Mouse (Mus musculus): Measurements from ENCODE around the gene E130208F15Rik.

E130208F15Rik gene

DNA sequence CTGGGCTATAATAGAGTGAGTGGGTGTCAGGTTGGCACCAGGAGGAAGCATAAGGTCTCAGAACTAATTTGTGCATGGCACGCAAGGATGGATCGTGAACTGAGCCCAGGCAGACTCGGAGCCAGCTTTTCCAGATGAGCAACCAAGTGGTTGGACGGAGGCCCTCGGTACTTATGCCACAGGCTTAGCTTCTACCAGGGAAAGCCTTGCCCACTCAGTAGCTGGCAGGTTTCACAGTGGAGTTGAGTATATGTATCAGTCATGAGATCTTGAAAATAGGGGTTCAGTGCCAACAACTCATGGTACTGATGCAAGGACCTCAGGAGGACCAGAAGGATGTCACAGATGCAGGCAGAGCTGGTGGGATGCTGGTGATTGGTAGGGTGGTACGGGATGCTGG is 14.1 kb downstream of the E130208F15Rik start:
- DNase-seq (ENCODE audit: low spot score) = no peak

- peak; percentile 80 for DNase-seq (ENCODE audit: low spot score)
These were observed 14.8 kb downstream of the E130208F15Rik start for GRCm38 (mm10) chr7:30336384-30336783.

GRCm38 (mm10) chr7:30339432-30340109 is 18.0 kb downstream of the E130208F15Rik start:
- DNase-seq (ENCODE audit: low spot score) = no peak

DNA sequence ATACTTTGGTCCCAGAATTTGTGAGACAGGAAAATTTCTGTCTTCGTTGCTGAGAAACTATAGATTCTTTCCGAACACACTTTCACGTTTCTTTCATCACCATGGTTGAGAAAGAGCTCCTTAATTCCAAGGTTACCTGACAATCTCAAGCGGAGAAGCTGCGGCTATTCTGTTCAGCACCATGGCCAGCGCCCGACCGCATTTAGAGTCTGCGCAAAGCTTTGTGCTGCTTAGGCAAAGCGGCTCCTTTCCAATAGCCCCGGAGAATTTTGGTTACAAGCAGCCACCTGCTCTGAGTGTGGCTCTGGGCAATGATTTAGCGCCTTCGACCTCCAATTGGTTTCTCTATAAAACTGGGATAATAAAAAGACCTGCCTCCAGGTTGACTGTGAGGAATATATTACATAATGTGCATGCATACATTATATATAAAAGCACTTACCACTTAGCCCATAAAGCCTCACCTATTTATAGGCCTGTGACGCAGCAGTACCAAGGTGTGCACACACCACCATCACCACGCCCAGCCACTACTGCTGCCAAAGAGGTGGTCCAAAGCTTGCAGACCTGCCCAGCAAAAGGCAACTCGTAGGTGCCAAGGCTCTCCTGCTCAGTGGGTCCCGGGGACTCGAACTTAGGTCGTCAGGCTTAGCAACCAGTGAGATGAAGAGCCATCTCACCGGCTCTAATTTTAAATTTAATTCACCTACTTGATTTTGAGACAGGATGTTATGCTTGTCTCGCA is 25.3 kb downstream of the E130208F15Rik start:
- peak; percentile 34 for DNase-seq (ENCODE audit: low spot score)

- peak; percentile 17 for DNase-seq (ENCODE audit: low spot score)
These were observed 26.3 kb downstream of the E130208F15Rik start for GRCm38 (mm10) chr7:30347828-30348227.

DNA sequence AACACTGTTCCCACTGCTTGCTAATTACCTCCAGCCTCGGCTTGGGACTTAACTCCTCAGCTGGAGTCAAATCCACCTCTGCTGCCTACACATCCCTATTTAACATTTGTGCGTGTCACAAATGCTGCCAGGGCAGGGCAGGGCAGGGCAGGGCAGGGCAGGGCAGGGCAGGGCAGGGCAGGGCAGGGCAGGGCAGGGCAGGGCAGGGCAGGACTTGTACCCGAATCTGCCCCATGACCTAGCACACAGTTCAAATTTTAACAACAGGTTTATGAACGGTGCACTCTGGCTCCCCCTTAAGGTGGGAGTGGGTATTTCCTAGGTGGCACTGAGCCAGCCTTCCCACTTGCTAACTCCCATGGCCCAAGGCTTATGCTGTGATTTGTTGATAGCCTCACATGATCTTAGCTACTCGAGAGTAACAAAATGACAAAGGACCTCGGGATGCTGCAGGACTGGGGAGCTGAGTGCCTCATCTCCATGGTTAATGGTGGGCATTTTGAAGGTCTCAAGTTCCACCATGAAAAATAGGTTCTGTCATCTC is 31.8 kb downstream of the E130208F15Rik start:
- DNase-seq (ENCODE audit: low spot score) = peak; percentile 58

DNA sequence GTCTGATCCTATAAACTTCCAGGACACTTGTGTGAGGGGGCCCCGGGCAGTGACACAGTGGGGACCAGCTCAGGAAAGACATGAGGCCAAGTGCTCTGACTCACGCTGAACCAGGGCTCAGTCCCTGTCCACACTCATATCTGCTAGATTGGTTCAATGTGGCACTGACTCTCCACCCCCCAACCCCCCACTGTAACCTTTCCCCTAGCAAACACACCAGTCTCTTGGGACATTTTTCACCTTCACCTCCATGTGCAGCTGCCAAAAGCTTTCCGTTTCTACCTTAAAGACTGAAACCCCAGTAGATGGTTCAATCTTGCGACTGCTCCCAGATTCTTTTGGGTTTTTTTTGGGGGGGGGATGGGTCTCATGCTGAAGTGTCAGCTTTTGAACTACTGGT is 32.5 kb downstream of the E130208F15Rik start:
- DNase-seq (ENCODE audit: low spot score) = no peak

DNA sequence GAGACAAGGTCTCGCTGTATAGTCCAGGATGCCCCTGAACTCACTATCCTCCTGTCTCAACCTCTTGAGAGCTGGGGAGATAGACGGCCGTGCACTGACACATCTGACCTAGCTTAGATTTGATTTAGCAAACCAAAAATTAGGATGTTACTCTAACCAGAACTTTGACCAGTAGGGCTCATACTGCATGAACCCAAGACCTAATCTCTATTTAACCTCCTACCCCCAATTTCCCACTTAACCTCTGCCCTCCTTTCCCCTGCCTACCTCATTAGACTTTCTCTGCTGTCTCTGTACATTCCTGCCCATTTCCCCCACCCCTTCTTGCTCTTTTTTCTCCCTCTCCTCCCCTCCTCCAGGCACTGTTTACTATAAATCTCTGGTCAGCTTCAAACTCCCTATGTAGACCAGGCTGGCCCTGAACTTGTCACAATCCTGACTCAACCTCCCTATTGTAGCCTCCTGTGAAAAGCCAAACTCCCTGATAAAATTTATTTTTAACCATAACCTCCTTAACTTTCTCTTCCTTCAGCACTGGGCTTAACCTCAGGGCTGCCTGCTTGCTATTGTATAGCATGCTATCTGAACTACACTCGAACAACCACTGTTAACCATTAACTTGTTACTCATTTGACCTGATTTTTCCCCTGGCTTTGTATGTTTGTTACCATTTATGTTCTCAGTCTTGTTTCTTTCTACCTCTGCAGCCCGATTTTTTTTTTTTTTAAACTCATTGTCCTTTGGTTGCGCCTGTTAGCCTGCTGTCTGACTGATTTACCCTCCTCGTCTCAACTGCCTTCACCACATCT is 37.0 kb downstream of the E130208F15Rik start:
- DNase-seq (ENCODE audit: low spot score) = no peak

DNA sequence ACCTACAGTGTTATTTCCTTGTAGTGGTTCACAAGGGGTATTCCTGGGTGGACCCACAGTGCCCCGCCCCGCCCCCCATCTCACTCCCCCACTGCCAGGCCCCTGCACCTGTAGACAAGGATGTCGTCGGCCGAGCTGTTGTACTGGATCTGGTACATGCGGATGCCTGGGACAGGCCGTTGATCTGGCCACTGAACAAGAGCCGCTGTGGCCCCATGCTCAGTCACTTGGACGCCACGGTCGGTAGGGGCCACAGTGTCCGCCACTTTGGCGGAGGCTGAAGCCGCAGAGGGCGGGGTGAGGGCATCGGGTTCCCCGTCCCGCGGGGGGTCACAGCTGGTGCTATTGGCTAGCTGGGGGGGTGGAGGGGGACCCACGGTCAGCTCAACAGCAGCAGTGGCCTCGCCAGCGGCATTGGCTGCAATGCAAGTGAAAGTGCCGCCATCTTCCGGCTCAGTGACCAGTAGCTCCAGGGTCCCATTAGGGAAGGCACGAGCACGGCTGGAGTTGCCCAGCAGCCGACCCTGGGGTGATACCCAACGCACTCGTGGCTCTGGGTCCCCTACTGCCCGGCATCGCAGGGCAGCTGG is 37.8 kb downstream of the E130208F15Rik start:
- no peak for DNase-seq (ENCODE audit: low spot score)

DNA sequence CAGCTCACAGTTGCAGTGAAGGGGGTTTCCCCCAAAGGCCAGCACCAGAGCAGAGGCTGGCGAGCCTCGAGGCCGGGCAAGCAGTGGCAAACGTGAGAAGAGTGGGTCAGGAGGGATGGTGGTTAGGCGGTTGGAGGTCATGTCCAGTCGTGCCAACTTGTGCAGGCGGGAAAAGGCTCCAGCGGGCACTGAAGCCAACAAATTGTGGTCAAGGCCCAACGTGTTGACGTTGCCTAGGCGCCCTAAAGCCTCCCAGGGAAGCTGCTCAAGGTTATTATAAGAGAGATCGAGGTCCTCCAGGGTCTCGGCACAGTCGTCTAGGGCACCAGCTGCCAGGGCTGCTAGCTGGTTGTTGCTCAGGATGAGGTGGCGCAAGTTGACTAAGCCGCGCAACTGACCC is 38.5 kb downstream of the E130208F15Rik start:
- no peak for DNase-seq (ENCODE audit: low spot score)

DNA sequence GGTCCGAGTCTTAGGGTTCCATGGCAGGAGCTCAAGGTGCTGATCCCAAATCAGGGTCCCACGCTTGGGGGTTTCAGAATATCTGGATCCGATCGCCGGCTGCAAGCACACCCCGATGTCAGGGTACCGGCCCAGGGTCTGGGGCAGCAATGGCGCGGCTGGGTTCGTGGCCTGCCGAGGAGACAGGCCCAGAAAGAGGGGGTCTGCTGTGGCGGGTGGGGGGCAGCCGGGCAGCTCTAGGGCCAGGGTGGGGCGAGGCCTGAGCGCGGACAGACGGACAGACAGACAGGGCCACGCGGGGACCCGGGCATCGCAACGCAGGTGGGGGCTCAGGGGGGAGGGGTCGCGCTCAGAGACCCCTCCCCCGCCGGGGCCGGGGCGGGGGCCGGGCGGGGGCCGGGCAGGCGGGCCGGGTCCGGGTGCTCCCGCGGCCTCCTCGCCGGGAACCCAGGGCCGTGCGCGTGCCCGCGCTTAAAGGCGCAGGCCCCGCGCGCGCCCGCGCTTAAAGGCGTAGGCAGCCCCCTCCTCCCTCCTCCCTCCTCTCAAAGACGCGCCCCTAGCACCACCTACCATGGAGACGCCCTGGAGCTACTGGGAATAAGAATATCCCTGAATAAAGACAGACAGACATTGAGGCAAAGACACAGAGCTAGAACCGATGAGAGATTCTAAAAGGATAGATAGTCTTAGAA is 41.3 kb downstream of the E130208F15Rik start, which contains the start of gene Lrfn3:
Gene Lrfn3, minus strand, starts transcription at position 121 of the 692 bp plus-strand sequence.
- no peak for DNase-seq (ENCODE audit: low spot score)

DNA sequence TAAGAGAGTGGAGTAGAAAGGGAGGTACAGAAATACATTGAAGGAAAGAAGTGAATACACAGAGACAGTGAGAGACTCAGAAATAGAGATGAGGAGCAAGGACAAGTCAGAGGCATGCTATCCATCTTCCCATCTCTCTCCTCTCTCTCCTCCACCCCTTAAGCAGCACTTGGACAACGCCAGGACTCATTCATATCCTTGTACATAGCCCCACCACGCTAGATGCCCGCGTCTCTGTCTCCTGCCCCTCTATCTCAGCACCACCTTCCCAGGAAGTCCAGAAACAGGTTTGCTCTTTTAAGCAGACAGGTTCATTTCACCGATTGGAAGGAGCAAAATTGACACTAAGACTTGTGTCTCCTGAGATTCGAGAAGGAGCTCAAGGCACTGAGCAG is 41.8 kb downstream of the E130208F15Rik start:
- DNase-seq (ENCODE audit: low spot score) = no peak

GRCm38 (mm10) chr7:30367466-30367865 is 45.9 kb downstream of the E130208F15Rik start:
- DNase-seq (ENCODE audit: low spot score) = no peak
